Mouse (Mus musculus) MEL-GATA-1-ER (cell line): ENCODE data around the gene Abca17.

Experiments used
- DNase-seq: peaks from one replicate; pipeline ENCODE4 v3.0.0-alpha.2; 2012; ENCODE audit warnings: low read depth; ENCODE audit errors: extremely low read depth

Gene Abca17

GRCm38 (mm10) chr17:24350926-24351759, at the start of gene Abca17:
Abca17 (minus strand) TSS chr17:24351068.
- DNase-seq = peak; percentile 79

GRCm38 (mm10) chr17:24394456-24394855, 43.6 kb upstream of the Abca17 start:
- no peak for DNase-seq

GRCm38 (mm10) chr17:24393527-24393926, 42.7 kb upstream of the Abca17 start:
- DNase-seq = no peak

GRCm38 (mm10) chr17:24391149-24391548, 40.3 kb upstream of the Abca17 start:
- DNase-seq = no peak

- DNase-seq = no peak
Observed at GRCm38 (mm10) chr17:24389865-24390264, 39.0 kb upstream of the Abca17 start.

- no peak for DNase-seq
Observed at GRCm38 (mm10) chr17:24388711-24389110, 37.8 kb upstream of the Abca17 start.

- DNase-seq = no peak
Observed at GRCm38 (mm10) chr17:24383789-24384188, 32.9 kb upstream of the Abca17 start.

GRCm38 (mm10) chr17:24378496-24378895, 27.6 kb upstream of the Abca17 start:
- DNase-seq = no peak

- no peak for DNase-seq
Observed at GRCm38 (mm10) chr17:24375886-24376285, 25.0 kb upstream of the Abca17 start.

- no peak for DNase-seq
Observed at GRCm38 (mm10) chr17:24375094-24375712, 24.3 kb upstream of the Abca17 start.

GRCm38 (mm10) chr17:24365863-24366262, 15.0 kb upstream of the Abca17 start:
- DNase-seq = no peak

GRCm38 (mm10) chr17:24364461-24364860, 13.6 kb upstream of the Abca17 start:
- DNase-seq = no peak

GRCm38 (mm10) chr17:24362527-24362926, 11.7 kb upstream of the Abca17 start:
- DNase-seq = no peak

- DNase-seq = no peak
Observed at GRCm38 (mm10) chr17:24361291-24361690, 10.4 kb upstream of the Abca17 start.

GRCm38 (mm10) chr17:24360841-24361240, 10.0 kb upstream of the Abca17 start:
- no peak for DNase-seq

- no peak for DNase-seq
Observed at GRCm38 (mm10) chr17:24359903-24360302, 9.0 kb upstream of the Abca17 start.

GRCm38 (mm10) chr17:24359006-24359405, 8.1 kb upstream of the Abca17 start:
- no peak for DNase-seq

GRCm38 (mm10) chr17:24355284-24355683, 4.4 kb upstream of the Abca17 start:
- no peak for DNase-seq

- DNase-seq = peak; percentile 63
Observed at GRCm38 (mm10) chr17:24353960-24354359, 3.1 kb upstream of the Abca17 start.

GRCm38 (mm10) chr17:24352370-24353194, 1.7 kb upstream of the Abca17 start:
- DNase-seq = no peak

GRCm38 (mm10) chr17:24351760-24352357, 991 bp upstream of the Abca17 start, which contains the start of gene Abca3:
Abca3 (plus strand) TSS chr17:24351950.
- peak; percentile 89 for DNase-seq
